Mouse (Mus musculus): ENCODE data around the gene Gm3259.
"Not testable (repeated sequence)": the region's sequence is repeated elsewhere in the genome, so short reads cannot be mapped to it uniquely, and the experiment has no call there.

Gene Gm3259

DNA sequence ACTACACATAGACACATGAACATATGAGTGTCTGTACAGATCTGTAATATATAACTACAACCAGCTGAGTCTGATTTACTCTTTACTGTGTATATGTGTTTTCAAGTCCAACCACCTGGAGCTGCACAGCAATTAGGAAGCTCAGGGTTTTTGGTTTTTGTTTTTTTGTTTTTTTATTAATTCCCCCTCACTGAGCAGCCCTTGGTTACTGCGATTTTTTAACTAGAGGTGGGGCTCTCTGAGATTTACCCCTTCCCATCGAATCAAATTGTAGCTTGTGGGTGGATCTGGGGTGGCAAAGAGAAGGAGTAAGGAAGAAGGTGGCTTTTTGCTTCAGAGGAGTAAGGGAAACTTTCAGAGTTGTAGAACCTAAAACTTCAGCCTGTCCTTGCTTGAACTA is at the start of gene Gm3259:
Gene Gm3259, plus strand, starts transcription at position 301 of the 400 bp plus-strand sequence.
- in situ Hi-C loops (cut with MboI, MseI): loop anchor here (25.0 kb wide), 1 partner anchor 1343 kb away; no protein-coding TSS in a partner anchor

GRCm38 (mm10) chr5:95272668-95273067 is 33.0 kb upstream of the Gm3259 start, which contains the start of gene Gm10424:
Gene Gm10424, minus strand, starts transcription at chr5:95272768.
- in situ Hi-C loops (cut with MboI, MseI): not testable (repeated sequence)
